Mouse (Mus musculus): ENCODE data around the gene Cntrl.

DNA sequence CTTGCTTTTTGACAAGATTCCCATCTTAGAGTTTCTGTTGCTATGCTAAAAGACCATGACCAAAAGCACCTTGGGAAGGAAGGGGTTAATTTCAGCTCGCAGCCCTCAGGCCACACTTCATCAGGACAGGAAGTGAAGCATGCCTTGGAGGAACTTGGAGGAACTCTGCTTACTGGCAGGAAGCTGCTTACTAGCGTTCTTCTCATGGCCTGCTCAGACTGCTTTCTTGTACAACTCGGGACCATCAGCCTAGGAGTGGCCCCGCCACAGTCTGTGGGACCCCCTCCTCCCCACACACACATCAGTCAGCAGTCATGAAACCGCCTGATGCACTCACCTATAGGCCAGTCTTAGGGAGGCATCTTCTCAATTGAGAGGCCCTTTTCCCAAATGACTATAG lies 64.8 kb downstream of the Cntrl start:
- TF ChIP-seq CHD2 (IDR thresholded peaks at IDR 0.05; ENCODE audit: low read depth, low read length) (no peak), ZNF384 (IDR thresholded peaks at IDR 0.05; ENCODE audit: low read depth, low read length) (no peak), MAFK (IDR thresholded peaks at IDR 0.05; ENCODE audit: insufficient read depth, low read depth, low read length) (no peak), ZC3H11A (IDR thresholded peaks at IDR 0.05; ENCODE audit: borderline replicate concordance, low read depth, low read length) (no peak), HCFC1 (IDR thresholded peaks at IDR 0.05; ENCODE audit: borderline replicate concordance, insufficient read depth, low read length) (no peak)
